Mouse (Mus musculus) liver, embryonic 14.5 days (tissue): Measurements from ENCODE around the gene Afap1. TPM values are rescaled to one million over a fixed set of nuclear protein-coding genes. Genes with fewer than 3 reads are reported as not detected.

Source experiments
- ATAC-seq: fragments of 200-750 bp; cut with Nextera tagmentation; 2 replicates; pipeline ENCODE4 v1.8.0; 2017; ENCODE audit warnings: moderate number of reproducible peaks, mild to moderate bottlenecking, moderate library complexity; ENCODE audit not compliant: insufficient read depth
- DNase-seq, 3 experiments: peaks; one replicate each; pipeline ENCODE4 v3.0.0-alpha.2; 2012 to 2013; ENCODE audit warnings: low read depth in 3 of 3, low spot score in 3 of 3
- H3K27ac ChIP-seq: fragments of 300-500 bp; sonication (generic); 2 replicates; pipeline ENCODE4 v1.5.1; 2014; ENCODE audit warnings: moderate library complexity, mild to moderate bottlenecking, control low read depth, inconsistent platforms
- H3K27me3 ChIP-seq: fragments of 300-500 bp; sonication (generic); 2 replicates; pipeline ENCODE4 v1.6.1; 2014; ENCODE audit warnings: mild to moderate bottlenecking, low read length, moderate library complexity; ENCODE audit not compliant: control insufficient read depth, insufficient read depth
- H3K36me3 ChIP-seq: fragments of 300-500 bp; sonication (generic); replicated peaks from 2 replicates; pipeline ENCODE4 v1.6.1; 2014; ENCODE audit warnings: low read depth; ENCODE audit not compliant: control insufficient read depth, insufficient read depth
- H3K4me1 ChIP-seq, 2 experiments: fragments of 200-500 bp in 1 of 2; fragments of 300-500 bp in 1 of 2; sonication (generic) in 1 of 2; replicated peaks; 2 replicates each; pipeline ENCODE4 v1.6.1; 2012 to 2014; ENCODE audit warnings: antibody characterized with exemption in 1 of 2, inconsistent platforms in 1 of 2, low read length in 1 of 2; ENCODE audit not compliant: control insufficient read depth in 2 of 2, insufficient read depth in 2 of 2
- H3K4me2 ChIP-seq: fragments of 300-500 bp; sonication (generic); 2 replicates; pipeline ENCODE4 v1.6.1; 2014; ENCODE audit warnings: low read depth, mild to moderate bottlenecking, control low read depth, moderate library complexity
- H3K4me3 ChIP-seq, 2 experiments: fragments of 200-500 bp in 1 of 2; fragments of 300-500 bp in 1 of 2; sonication (generic) in 1 of 2; 2 replicates each; pipeline ENCODE4 v1.5.1; 2012 to 2014; ENCODE audit warnings: low read depth in 2 of 2, low read length in 2 of 2, mild to moderate bottlenecking in 2 of 2, control low read depth in 1 of 2, inconsistent platforms in 1 of 2, moderate library complexity in 1 of 2; ENCODE audit not compliant: insufficient read depth in 1 of 2
- H3K9ac ChIP-seq: fragments of 300-500 bp; sonication (generic); replicated peaks from 2 replicates; pipeline ENCODE4 v1.6.1; 2014; ENCODE audit warnings: mild to moderate bottlenecking, control low read depth, moderate library complexity
- H3K9me3 ChIP-seq: fragments of 300-500 bp; sonication (generic); 2 replicates; pipeline ENCODE4 v1.6.1; 2016; ENCODE audit warnings: low read length, mixed read lengths; ENCODE audit not compliant: control insufficient read depth
- CTCF ChIP-seq: IDR thresholded peaks from 2 replicates; pipeline ENCODE4 v1.5.1; 2016; ENCODE audit warnings: antibody characterized with exemption, low read depth, control low read depth
- EP300 ChIP-seq: IDR thresholded peaks from 2 replicates; pipeline ENCODE4 v1.6.1; 2016; ENCODE audit warnings: antibody characterized with exemption, low read depth
- WGBS: fragments of 180-500 bp; shearing (Covaris S2); extraction: QIAGEN DNeasy Blood & Tissue Kit; methylation state at CpG from one replicate; pipeline ENCODE4 v1.1.7; 2014; ENCODE audit not compliant: insufficient replicate concordance; 5-methylcytosine and 5-hydroxymethylcytosine counted together
- polyA plus RNA-seq, 2 experiments: library from polyadenylated mRNA; depleted of rRNA in 1 of 2; stranded (reverse) in 1 of 2; unstranded in 1 of 2; fragments of >200 nt; fragmentation: Nextera tagmentation in 1 of 2; extraction: Ambion mirVana in 1 of 2; gene quantifications; 2 replicates each; pipeline versions ENCODE4 v1.2.1 to v1.2.3; 2012 to 2014

The Afap1 gene
- polyA plus RNA-seq, 2 experiments, result 0.58 to 0.76 TPM

DNA sequence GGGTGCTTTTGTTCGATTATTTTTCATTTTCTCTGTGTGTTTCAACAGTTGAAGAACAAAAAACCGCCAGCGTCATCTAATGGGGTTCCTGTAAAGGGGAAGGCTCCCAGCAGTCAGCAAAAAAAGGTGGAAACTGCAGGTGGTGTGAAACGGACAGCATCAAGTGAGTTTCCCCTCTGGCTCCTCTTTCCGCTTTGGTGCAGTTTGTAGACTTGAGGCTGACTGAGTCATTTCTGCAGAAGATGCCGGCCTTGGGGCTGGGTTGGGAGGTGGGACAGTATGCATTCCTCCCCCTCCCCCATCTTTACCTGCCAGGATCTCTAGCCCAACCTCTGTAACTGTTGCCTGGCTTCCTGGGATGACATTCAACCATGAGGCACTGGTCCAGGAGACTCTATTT, 96.4 kb downstream of the Afap1 start:
- H3K27me3 ChIP-seq, result no peaks in the 10 kb centered on the region
- 67% methylated on average over 6 of the region's 6 CpGs for WGBS
- no peak for TF ChIP-seq CTCF
- no peak for TF ChIP-seq EP300
- no peaks in the 10 kb centered on the region for H3K4me1 ChIP-seq
- H3K4me3 ChIP-seq, result no peak overlapping the region
- no peak overlapping the region for H3K9ac ChIP-seq
- H3K9me3 ChIP-seq, result no peaks in the 10 kb centered on the region
- no peaks in the 10 kb centered on the region for H3K36me3 ChIP-seq
- H3K4me2 ChIP-seq, result no peak overlapping the region
- ATAC-seq (no peak), DNase-seq (no peak)
- no peak overlapping the region for H3K27ac ChIP-seq

DNA sequence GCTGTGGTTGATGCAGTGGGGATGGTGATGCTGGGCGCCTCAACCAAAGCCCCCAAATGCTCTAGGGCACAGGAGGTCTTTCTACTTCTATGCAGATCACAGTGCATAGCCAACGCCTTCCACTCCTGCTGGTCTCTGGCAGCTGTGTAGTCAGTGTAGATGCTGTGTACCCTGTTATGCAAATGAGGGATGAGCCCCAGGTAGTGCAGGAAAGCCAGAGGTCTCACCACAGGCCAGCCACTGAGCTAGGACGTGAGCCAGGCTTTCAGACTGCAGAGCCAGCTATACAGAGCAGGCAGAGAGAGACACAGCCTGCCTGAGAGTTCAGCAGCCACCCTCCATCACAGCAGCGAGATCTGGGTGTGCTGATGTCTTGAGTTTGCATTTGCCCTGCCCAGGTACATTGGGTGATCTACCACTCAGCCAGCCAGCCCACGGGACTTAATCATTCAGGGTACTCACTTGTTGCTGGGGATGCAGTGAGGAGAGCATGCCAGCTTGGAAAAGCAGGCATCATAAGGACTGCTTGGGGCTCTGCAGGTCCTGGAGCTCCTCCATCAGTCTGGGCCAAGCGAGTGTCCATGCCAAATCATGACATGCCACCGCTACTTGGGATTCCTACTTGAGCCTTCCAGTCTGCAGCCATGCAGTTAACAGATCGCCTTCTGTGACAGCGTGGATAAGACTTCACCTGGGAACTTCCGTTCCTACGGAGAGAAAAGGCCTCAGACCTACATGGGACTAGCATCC, 97.0 kb downstream of the Afap1 start:
- no peak for DNase-seq
- Histone ChIP-seq H3K4me3 (no peak overlapping the region), H3K4me2 (no peak overlapping the region), H3K27ac (no peak overlapping the region), H3K27me3 (no peaks in the 10 kb centered on the region), H3K36me3 (no peaks in the 10 kb centered on the region), H3K9ac (no peak overlapping the region), H3K9me3 (no peaks in the 10 kb centered on the region), H3K4me1 (no peaks in the 10 kb centered on the region)
- ATAC-seq, result no peak
- WGBS, result 69% methylated on average over 11 of the region's 11 CpGs
- TF ChIP-seq EP300, result no peak

- Histone ChIP-seq H3K27me3 (no peaks in the 10 kb centered on the region), H3K36me3 (no peaks in the 10 kb centered on the region), H3K27ac (no peak overlapping the region), H3K4me2 (no peak overlapping the region), H3K9me3 (no peaks in the 10 kb centered on the region), H3K9ac (no peak overlapping the region), H3K4me3 (no peak overlapping the region), H3K4me1 (no peaks in the 10 kb centered on the region)
- DNase-seq, result no peak
- no peak for TF ChIP-seq EP300
- no peak for TF ChIP-seq CTCF
- no peak for ATAC-seq
- WGBS, result 52% methylated on average over 10 of the region's 10 CpGs
Observed at GRCm38 (mm10) chr5:36003797-36004196, 110.7 kb downstream of the Afap1 start.

DNA sequence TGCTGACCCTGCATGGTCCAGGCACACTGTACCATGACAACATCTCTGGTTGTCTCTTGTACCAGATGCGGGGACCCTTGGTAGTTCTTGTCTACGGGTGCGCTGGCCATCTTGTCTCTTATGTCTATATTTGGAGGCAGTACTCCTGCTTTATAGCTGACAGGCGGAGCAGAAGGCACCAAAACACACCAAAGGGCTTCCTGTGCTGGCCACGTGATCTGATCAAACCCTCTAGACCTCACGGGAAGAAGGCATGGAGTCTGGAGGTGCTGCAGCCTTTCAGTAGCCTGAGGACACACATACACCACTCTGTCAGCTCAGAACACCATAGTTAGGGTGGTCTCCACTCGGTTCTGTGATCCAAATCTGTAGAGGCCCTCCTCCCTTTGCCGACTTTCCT, 113.0 kb downstream of the Afap1 start:
- H3K9ac ChIP-seq, result no peak overlapping the region
- H3K4me1 ChIP-seq, result no peaks in the 10 kb centered on the region
- 42% methylated on average over 8 of the region's 8 CpGs for WGBS
- no peaks in the 10 kb centered on the region for H3K27me3 ChIP-seq
- no peak overlapping the region for H3K4me3 ChIP-seq
- no peak for DNase-seq
- no peak for ATAC-seq
- no peak overlapping the region for H3K27ac ChIP-seq
- no peak for TF ChIP-seq CTCF
- TF ChIP-seq EP300, result no peak
- H3K4me2 ChIP-seq, result no peak overlapping the region
- H3K36me3 ChIP-seq, result no peaks in the 10 kb centered on the region
- no peaks in the 10 kb centered on the region for H3K9me3 ChIP-seq

GRCm38 (mm10) chr5:36006586-36006985, 113.5 kb downstream of the Afap1 start:
- 38% methylated on average over 5 of the region's 5 CpGs for whole genome bisulfite sequencing
- ATAC-seq, result no peak
- TF ChIP-seq EP300 (no peak), CTCF (no peak)

More at GRCm38 (mm10) chr5:36006586-36006985, 113.5 kb downstream of the Afap1 start:
- Histone ChIP-seq H3K4me2 (no peak overlapping the region), H3K4me3 (no peak overlapping the region), H3K4me1 (no peaks in the 10 kb centered on the region), H3K36me3 (no peaks in the 10 kb centered on the region), H3K27ac (no peak overlapping the region), H3K27me3 (no peaks in the 10 kb centered on the region), H3K9ac (no peak overlapping the region), H3K9me3 (no peaks in the 10 kb centered on the region)
- DNase-seq, result no peak
